Mouse (Mus musculus) MEL-GATA-1-ER (cell line): ENCODE measurements around the gene Serpina9.

Source experiments
- DNase-seq: peaks from one replicate; pipeline ENCODE4 v3.0.0-alpha.2; 2012; ENCODE audit warnings: low read depth; ENCODE audit errors: extremely low read depth

Gene Serpina9

DNA sequence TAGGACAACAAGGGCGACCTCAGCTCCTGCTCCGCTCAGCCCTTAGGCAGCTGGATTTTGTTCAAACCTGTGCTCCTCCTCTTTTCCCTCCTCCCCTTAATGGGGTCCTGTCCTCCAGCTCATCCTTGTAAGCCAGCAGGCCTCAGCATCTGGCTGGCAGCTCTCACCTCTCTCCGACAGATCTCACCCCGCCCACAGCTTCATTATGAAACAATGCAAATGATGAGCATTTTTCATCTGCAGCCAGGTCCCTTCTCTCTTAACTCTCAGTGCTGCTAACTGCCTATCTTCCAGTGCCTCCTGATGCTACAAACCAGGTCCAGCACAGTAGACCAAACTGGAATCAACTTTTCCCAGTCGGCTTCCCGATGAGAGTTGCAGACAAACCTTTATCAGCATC, at the start of gene Serpina9:
Serpina9 (minus strand) TSS at position 136 of the 400 bp plus-strand sequence.
- DNase-seq = no peak

DNA sequence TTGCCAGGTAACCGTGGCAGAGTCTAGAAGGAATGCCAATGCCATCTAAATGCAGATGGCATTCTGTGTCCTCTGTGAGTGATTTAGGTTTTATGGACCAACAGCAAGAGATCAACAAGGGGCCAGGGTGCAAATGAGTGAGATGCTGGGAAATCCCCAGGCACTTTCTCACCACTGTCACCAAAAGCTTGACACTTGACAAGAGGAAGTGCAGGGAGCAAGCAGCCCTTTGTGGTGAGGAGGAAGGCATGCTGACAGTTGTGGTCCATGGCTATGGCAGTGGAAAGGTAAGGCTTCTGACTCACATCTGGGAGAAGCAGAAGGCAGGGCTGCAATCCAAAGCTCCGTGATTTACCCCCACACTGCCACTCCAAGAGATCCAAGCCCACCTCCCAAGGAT, 48.3 kb upstream of the Serpina9 start:
- DNase-seq = no peak

DNA sequence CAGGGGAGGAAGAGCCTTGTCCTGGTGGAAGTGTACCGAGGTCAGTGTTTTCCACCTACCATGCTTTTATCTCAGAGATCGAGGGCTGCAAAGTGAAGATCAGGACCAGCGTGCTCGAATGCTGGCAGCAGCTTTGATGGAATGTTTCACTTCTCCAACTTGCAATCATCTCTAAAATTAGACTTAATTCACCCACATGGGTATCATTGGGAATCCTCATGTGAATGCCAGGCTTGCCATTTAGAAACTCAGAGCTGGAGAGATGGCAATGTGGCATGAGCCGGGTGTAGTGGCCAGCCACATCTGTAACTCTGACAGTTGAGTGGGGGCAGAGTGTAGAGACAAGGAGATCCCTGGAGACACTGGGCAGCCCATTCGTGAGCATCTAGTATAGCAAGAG, 46.6 kb upstream of the Serpina9 start:
- DNase-seq = no peak

DNA sequence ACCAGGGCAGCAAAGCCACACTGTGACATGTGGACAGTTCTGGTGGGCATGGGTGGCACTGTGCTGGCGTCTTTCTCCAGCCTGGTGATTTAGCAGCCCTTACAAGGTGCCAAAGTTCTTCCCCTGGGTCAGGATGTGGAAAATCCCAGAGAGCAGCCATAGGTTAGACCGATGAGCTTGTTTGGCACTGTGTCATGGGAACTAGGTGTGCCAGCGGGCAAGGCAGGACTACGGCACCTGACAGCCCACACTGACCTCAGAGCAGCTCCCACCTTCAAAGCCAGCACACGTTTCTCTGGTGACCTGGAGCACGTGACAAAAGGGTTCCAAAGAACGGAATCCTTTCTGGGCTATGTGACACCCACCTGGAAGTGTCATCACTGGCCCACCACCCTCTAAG, 44.0 kb upstream of the Serpina9 start:
- DNase-seq = no peak

DNA sequence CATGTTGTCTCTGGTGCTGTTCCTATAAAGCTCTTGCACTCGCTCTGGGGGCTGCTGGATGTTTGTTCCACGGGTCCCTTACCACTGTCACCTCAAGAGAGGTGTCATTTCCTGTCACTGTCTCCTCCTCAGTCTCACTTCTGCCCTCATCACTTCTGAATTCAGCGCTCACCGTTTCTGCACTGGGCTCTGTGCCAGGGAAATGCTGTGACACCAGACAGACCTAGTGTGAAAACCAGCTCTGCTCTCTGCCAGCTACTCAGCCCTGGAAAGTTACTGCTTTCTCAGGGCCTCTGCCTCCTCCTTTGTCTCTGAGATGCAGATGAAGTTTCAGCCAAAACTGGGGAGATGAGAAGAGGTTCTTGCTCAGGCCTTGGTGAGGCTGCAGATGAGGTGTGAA, 43.5 kb upstream of the Serpina9 start:
- DNase-seq = no peak

DNA sequence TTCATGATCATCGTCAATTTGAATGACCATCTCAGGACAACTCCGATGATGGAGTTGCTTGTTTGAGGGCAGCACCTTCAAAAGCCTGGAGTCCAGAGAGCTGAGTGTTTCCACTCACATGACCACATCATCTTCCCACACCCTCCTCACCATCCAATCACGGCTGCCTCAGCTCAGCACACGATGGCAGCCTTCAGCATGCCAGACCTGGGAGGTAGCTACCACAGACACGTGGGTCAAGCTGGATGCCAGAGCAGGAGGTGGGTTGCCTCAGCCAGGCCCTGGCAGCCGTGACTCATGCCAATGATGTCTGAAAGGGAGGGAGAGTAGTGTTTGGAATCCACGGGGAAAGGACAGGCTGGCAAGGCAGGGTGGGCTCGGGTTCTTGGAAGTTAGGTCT, 42.2 kb upstream of the Serpina9 start:
- DNase-seq = no peak

DNA sequence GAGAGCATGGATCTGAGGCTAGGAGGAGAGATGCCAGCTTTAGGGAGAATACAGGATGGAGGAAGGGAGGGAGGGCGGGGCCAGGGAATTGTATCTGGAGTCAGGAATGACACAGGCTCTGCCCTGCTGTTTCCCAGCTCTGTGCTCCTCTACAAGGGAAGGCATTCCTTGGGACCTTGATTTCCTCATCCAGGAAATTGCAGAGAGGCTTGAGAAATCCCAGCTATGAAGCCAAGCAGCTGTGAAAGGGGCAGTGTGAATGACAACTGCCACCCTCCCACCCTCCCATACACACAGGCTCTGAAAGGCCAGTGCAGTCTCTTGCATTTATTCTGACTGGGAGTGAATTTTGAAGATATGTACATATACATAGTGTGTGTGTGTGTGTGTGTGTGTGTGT, 40.4 kb upstream of the Serpina9 start:
- no peak for DNase-seq

DNA sequence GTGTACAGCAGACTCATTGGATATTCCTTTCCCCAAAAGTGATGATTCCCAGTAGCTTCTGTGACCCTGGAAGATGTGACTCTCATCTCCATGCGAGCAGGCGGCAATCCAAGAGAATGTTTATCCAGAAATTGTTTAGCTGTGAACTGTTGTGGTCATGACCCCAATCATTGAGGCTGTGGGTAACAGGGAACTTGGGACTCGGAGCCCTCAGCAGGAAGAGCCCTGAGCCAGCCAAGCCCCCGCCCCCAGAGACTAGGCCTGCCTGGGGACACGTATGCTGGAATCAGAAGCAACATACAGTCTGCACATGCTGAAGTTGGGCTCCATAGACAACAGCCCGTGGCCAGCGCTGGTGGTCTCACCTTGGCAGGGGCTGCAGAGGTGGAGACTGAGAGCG, 32.2 kb upstream of the Serpina9 start:
- no peak for DNase-seq

DNA sequence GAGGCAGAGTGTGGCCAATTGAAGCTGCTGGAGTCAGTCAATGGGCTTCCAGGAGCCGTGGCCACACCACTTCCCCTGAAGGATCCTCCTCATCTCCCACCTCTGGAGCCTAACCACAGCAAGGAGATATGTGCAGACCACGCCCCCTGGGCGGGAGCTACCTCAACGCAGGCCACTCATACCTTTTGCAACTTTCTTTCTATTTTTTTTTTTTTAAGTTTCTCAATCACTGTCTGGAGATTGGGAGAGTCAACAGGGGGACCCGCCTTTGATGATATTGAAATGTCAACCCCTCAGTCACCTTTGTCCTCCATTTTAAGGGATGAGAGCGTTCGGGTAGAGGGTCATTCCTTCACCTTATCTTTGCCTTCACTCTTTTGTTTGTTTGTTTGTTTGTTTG, 30.8 kb upstream of the Serpina9 start, which contains the start of gene Serpina12:
Serpina12 (minus strand) TSS at position 101 of the 400 bp plus-strand sequence.
- no peak for DNase-seq

DNA sequence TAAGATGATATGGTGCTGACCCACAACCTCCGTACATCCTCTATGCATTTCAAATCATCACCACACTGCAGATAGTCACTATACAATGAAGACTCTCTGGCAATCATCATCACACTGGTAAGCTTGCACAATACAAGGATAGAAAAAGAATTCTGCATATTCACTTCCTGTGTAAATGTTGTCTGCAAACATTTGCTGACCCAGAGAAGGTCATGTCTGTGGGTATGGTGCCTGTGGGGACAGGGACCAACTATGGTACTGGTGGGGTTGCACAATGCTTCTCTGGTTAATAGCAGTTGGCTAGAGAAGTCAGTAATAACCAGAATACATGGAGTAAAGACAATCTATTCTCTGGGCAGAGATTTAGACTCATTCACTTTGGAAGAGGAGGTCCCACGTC, 29.2 kb upstream of the Serpina9 start:
- DNase-seq = no peak

DNA sequence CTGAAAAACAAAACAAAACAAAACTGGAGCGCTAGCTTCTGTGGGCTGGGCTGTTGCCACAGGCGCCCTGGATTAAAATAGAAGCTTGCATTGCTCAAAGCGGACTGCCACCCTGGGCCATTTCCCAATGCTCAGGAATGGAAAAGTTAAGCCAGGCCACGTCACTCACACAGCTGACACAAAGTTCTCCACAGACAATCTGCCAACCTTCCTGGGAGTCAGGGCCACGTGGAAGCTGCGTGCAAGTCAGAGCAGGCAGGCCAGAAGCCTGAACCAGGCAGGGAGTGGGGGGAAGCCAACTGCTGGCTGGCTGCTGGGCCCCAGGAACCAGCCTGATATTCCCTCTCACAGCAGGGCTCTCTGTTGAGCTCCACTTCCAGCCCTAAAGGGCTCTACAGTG, 27.8 kb upstream of the Serpina9 start:
- DNase-seq = no peak

DNA sequence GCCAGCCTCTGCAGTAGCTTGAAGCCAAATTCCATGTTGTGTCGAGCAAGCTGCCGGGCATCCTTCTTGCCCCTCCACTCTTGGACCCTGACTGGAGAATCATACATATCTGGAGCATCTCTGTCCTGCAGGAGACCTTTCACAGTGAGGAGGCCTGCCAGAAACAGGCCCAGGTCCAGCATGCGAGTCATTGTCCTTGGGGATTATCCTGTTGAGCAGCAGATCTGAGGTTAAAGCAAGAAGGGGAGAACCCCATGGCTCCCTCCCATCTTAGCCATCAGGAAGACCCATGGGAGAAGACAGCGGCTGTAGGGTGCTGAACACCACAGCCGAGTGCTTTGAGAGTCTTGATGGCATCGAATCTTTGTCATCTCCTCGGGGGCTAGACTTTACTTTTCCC, 24.6 kb upstream of the Serpina9 start:
- DNase-seq = no peak

DNA sequence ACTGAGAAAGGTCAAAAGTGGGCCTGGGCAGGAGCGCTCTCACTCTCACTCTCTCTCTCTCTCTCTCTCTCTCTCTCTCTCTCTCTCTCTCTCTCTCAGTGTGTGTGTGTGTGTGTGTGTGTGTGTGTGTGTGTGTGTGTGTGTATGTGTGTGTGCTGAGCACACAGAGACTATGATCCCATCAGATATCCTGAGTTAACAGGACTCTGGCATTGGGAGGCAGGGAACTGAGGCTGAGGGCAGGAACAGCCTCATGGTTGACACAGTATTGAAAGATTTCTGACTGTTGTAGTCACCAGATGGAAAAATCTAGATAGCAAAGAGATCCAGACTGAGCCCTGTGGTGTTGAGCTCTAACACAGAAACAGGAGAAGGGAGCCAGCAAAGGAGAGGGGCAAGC, 20.2 kb upstream of the Serpina9 start:
- no peak for DNase-seq

DNA sequence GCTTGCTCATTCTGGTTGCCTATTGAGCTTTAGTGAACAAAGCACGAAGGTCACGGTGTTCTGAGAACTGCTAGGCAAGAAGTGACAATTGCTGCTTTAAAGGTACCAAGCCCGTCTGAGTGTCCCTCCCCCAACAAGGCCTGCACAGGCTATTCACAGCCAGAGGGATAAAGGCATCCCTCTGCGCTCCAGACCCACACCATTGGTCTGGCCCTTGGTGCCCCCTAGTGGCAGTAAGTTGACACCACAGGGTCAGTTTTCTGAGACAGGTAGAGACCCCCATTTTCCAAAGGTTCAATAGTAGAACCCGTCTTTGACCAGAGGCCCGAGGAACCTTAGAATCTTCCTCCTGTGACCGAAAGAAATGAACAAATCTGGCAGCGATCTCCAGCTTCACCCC, 16.4 kb upstream of the Serpina9 start:
- DNase-seq = no peak

DNA sequence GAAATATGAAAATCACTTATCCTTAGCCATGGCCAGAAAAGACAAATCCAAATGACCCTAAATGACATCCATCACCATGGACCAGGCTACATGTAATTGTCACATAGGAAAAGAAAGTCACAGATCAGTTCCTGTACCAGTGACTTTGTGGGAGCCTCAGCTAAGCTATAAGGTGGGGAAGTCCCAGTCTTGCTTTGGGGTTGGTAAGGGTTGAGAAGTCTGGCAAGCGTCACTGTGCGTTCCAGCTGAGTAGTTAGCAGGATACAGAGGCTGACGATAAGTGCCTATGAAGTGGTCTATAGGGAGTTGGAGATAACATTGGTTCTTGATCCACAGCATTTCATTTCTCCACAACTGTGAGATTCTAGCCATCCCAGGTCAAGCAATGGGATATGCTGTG, 1.7 kb upstream of the Serpina9 start:
- DNase-seq = no peak

DNA sequence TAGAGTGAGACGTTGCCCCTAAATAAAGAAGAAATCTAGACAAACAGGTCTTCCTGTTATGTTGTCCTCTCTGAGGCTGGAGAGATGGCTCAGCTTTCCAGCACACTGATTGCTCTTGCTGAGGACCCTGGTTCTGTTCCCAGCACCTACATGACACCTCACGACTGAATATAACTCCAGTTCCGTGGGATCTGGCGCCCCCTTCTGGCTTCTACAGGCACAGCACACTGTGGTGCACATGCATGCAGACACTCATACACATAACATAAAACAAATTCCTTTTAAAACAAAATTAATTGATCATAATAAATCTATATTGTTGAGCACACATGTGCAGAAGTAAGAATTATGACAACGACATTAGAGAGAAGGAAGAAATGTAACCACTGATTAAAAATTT, 8.9 kb downstream of the Serpina9 start:
- no peak for DNase-seq

DNA sequence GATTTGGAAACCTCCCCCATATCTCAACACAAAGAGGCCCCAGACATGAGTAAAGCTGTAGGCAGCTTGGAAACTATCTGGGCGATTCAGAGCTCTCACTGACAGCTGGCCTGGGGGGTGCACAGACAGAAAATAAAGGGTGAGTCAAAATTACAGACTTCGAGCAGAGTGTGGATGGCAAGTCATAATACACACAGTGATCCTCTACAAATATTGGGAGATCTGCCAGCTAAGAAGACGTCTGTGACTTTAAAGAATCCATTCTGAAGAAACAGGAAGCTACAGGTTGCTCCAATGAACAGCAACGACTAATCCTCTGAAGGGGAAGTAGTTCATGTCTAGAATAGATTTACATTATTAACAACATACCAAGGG, 10.3 kb downstream of the Serpina9 start:
- no peak for DNase-seq

DNA sequence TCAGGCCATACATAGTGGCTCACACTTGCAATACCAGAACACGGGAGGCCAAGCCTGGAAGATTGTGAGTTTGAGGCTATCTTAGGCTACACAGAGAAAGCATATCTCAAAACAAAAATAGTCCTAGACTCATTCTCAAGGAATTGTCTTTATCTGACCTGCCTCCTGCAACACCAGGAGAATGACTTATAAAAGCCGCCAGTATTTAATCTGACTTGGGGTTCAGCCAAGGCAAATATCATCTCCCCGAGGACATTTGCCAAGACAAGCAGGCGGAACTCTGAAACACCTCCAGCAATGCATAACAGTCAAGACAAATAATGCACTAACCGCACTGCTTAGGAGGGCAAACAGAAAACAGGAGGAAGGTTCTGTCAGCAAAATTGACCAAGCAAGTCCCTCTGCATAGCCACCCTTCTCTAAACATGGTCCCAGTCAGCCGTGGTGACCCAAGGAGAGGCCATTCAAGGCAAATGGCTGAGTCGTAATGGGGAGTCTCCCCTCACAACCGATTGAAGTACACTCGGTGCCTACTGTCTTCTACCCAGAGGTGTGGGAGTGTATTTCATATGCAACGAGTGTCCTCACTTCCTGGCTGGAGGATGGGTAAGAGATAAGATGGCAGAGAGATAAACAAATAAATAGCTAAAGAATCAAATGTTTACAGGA, 10.9 kb downstream of the Serpina9 start:
- no peak for DNase-seq

DNA sequence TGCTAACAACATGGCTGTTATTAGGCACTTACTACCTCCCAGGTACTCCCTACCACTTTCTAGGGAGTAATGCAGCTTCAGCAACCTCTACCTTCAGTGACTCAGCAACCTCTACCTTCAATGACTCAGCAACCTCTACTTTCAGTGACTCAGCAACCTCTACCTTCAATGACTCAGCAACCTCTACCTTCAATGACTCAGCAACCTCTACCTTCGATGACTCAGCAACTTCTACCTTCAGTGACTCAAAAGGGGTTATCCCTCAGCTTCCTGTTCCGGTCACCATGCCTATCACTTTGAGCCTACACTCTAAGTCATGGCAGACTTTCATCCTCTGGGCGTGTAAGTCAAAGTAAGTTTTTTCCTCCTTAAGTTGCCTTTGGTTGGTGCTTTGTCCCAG, 13.0 kb downstream of the Serpina9 start:
- DNase-seq = no peak

DNA sequence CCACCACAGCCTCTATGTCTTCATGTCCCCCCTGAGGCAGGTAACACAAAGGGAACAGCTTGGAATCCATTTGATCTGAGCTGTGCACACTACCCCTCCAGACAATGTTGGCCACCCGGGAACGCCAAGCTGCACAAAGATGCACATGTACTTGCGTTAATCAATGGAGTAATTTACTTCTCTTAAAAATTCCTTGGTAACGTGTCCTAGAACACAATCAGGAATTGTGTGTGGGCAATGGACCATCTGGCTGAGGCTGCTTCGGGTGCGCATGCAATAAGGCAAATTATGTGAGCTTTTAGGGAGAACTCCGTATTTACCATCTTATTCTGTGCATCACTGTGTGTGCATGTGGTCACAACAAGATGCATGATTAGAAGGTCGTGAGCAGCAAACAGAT, 13.9 kb downstream of the Serpina9 start:
- DNase-seq = no peak

DNA sequence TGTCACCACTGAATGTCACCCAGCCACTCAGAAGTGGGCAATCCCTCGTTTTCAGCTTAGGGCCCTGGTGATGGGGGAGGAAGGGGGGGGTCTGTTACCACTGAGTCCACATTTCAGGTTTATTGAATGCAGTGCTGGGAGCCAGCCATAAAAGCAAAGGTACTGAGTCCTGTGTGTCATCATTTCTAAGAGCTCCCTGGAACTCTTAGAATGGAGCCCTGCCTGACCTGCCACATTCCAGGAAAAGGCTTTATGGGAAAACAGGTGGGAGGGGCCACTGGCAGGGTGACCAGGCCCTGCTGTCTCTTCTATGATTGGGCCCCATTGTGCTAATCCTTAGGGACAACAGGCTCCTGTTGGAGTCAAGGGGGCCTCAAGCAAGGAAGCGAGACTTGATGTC, 17.0 kb downstream of the Serpina9 start:
- DNase-seq = no peak

DNA sequence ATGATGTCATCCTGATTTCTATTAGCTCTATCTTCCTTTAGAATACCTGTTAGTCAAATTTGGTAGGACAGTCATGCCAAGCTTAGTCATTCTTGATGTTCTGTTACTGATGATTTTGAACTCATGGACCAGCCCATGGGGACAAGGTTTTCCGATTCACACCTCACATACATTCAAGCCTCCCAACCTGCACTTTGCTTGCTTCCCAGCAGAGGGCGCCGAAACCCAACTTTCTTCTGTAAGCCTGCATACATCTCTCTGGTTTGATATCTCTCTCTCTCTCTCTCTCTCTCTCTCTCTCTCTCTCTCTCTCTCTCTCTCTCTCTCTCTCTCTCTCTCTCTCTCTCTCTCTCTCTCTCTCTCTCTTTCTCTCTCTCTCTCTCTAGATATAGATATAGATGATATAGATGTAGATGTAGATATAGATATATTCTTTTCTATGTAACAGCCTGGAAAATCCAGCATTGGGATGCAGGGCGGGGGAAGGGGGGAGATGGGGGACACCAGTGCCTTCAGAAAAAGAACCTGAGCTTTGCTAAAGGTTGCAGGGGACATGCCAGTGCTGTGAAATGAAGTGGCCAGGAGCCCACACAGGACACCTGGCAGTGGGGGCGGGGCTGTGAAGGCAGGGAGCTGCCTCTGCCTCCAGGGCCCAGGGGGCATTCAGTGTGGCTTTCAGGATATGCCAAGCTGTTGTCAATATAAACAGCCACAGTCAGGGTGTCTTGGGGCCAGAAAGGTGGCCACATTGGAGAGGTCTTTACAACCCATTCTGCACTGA, 18.1 kb downstream of the Serpina9 start:
- no peak for DNase-seq

DNA sequence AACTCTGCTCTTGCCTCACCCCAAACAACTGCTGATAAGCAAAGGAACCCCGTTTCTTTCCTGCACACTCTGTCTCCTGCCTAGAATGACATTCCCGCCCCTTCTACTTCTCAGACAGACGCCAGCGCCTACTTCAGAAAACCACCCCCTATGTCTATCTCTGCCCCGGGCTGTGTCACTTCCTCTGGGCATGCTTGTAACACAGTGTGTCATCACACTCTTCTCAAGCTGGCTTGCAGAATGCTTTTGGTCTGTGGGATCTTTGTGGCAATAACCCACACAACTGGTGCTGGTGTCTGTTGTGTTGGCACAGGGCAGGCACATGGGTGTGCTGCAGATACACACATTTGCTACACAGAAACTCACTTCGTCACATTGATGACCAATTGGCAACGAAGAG, 20.6 kb downstream of the Serpina9 start:
- no peak for DNase-seq
